Mouse (Mus musculus): ENCODE data around the gene Tfam. TPM values are rescaled to one million over a fixed set of nuclear protein-coding genes. Genes with fewer than 3 reads are reported as not detected.

Tfam gene
- total and polyA plus RNA-seq, 2 experiments from 2014 or later: 13.1 to 41.9 TPM

DNA sequence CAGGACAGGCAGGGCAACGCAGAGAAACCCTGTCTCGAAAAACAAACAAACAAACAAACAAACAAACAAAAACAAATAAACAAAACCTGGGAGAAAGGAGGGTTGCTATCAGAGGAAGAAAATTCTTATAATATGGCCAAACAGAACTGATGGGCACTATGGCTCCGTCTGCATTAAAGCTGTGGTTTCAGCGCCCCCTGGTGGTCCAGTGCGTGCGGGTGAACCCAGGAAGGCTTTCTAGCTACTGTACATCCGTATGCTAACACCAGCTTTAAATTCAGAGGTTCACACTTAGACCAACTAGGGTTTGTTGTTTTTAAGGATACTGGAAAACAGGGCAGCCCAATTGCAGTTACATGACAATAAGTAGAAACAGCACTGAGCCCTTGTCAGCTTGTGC is 12.2 kb downstream of the Tfam start:
- ATAC-seq (ENCODE audit: insufficient read depth, low read depth): no peak
- TF ChIP-seq CTCF (IDR thresholded peaks at IDR 0.05; ENCODE audit: low read depth): peak; percentile 83
- no peak for TF ChIP-seq EP300 (IDR thresholded peaks at IDR 0.05; ENCODE audit: low read depth)
- H3K36me3 ChIP-seq (replicated peaks; ENCODE audit: control insufficient read depth, insufficient read depth, low read length): peaks cover 43% of the 10 kb centered on the region

DNA sequence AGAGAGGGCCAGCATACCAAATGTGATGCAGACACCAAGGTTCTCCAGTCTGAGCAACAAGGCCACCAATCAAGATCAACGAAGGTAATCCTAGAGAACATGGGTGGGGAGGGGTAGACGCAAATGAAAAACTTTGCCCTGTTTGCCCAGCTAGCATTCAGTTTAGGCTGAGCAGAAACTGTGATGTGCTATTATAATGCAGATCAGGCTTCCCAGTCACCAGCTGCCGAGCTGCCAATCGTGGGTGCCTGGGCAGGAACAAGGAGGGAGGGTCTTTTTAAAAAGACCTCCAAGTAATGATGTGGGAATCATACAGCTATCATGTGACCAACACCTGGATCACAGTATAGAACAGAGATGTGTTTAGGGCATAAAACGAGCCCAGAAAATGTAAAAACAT is 15.0 kb downstream of the Tfam start:
- 88% methylated on average over 5 of the region's 5 CpGs for WGBS

More for the DNA sequence above, 12.2 kb downstream of the Tfam start:
- no peak overlapping the region for H3K27ac ChIP-seq (ENCODE audit: low read depth)
- DNase-seq (ENCODE audit: low spot score): peak; percentile 43
- no peaks in the 10 kb centered on the region for H3K4me1 ChIP-seq (ENCODE audit: control insufficient read depth, insufficient read depth)
- WGBS: 32% methylated on average over 7 of the region's 7 CpGs
- no peaks in the 10 kb centered on the region for H3K9me3 ChIP-seq (replicated peaks; ENCODE audit: control insufficient read depth, low read length)
- H3K4me2 ChIP-seq (ENCODE audit: low read depth, low read length): no peak overlapping the region
- H3K9ac ChIP-seq (replicated peaks; ENCODE audit: low read depth, low read length): no peak overlapping the region
- no peaks in the 10 kb centered on the region for H3K27me3 ChIP-seq (ENCODE audit: control insufficient read depth, insufficient read depth, low read length)
- no peak overlapping the region for H3K4me3 ChIP-seq (ENCODE audit: low read depth, low read length)

DNA sequence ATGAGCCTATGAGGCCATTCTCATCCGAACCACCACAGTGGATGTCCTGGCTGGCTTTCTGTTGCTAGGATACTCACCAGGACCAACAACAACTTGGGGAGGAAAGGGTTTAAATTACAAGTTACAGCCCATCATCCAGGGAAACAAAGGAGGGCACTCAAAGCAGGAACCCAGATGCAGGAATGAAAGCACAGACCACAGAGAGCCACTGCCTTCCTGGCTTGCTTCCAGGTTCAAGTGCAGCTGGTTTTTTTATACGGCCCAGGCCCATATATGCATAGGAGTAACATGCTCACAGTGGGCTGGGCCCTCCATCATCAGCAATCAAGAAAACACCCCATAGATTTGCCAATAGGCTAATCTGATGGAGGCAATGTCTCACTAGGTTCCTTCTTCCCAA is 15.4 kb downstream of the Tfam start:
- Histone ChIP-seq H3K27ac (ENCODE audit: low read depth) (no peak overlapping the region), H3K4me1 (ENCODE audit: control insufficient read depth, insufficient read depth) (no peaks in the 10 kb centered on the region), H3K9ac (replicated peaks; ENCODE audit: low read depth, low read length) (no peak overlapping the region), H3K36me3 (replicated peaks; ENCODE audit: control insufficient read depth, insufficient read depth, low read length) (peaks cover 16% of the 10 kb centered on the region), H3K4me2 (ENCODE audit: low read depth, low read length) (no peak overlapping the region), H3K27me3 (ENCODE audit: control insufficient read depth, insufficient read depth, low read length) (no peaks in the 10 kb centered on the region), H3K4me3 (ENCODE audit: low read depth, low read length) (no peak overlapping the region), H3K9me3 (replicated peaks; ENCODE audit: control insufficient read depth, low read length) (no peaks in the 10 kb centered on the region)
- DNase-seq (ENCODE audit: low spot score) (no peak), ATAC-seq (ENCODE audit: insufficient read depth, low read depth) (no peak)
- no peak for TF ChIP-seq CTCF (IDR thresholded peaks at IDR 0.05; ENCODE audit: low read depth)
- no peak for TF ChIP-seq EP300 (IDR thresholded peaks at IDR 0.05; ENCODE audit: low read depth)
- 86% methylated on average over 2 of the region's 2 CpGs for WGBS

More for the DNA sequence above, 15.0 kb downstream of the Tfam start:
- H3K36me3 ChIP-seq (replicated peaks; ENCODE audit: control insufficient read depth, insufficient read depth, low read length): peaks cover 18% of the 10 kb centered on the region
- no peak overlapping the region for H3K4me2 ChIP-seq (ENCODE audit: low read depth, low read length)
- DNase-seq (ENCODE audit: low spot score): no peak
- no peaks in the 10 kb centered on the region for H3K9me3 ChIP-seq (replicated peaks; ENCODE audit: control insufficient read depth, low read length)
- TF ChIP-seq CTCF (IDR thresholded peaks at IDR 0.05; ENCODE audit: low read depth): no peak
- no peak for TF ChIP-seq EP300 (IDR thresholded peaks at IDR 0.05; ENCODE audit: low read depth)
- H3K9ac ChIP-seq (replicated peaks; ENCODE audit: low read depth, low read length): no peak overlapping the region
- no peak for ATAC-seq (ENCODE audit: insufficient read depth, low read depth)
- no peaks in the 10 kb centered on the region for H3K27me3 ChIP-seq (ENCODE audit: control insufficient read depth, insufficient read depth, low read length)
- no peak overlapping the region for H3K27ac ChIP-seq (ENCODE audit: low read depth)
- no peak overlapping the region for H3K4me3 ChIP-seq (ENCODE audit: low read depth, low read length)
- no peaks in the 10 kb centered on the region for H3K4me1 ChIP-seq (ENCODE audit: control insufficient read depth, insufficient read depth)

DNA sequence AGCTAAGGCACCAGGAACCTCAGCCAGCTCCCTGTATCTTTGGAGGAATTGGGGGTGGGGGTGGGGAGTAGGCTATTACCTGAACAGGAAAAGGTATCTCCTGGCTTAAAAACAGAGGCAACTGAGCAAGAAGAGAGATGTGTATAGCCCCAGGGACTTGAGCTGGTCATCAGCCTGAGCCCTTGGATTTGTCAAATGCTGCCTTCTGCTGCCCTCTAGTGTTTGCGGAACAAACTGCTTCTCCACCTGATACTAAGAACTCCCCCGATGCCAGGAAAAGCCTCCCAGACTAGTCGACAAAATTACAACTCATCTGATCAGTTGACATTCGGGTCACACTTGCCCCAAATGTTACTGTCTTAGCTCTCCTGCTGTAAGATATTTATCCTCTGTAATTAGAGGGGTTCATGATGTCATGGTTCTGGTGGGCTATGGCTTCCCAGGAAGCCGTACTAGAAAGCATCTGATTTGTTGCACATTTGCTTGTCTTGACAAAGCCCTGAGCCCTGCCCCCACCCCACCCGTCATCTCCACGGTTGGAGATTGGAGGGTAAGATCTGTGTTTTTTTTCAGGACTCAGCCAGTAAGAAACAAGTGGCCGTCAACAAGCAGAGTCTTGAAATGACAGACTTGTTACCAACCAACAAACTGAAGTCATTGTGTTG is 19.7 kb downstream of the Tfam start:
- H3K4me3 ChIP-seq (ENCODE audit: low read depth, low read length): no peak overlapping the region
- no peaks in the 10 kb centered on the region for H3K9me3 ChIP-seq (replicated peaks; ENCODE audit: control insufficient read depth, low read length)
- peak; percentile 77 for DNase-seq (ENCODE audit: low spot score)
- no peaks in the 10 kb centered on the region for H3K36me3 ChIP-seq (replicated peaks; ENCODE audit: control insufficient read depth, insufficient read depth, low read length)
- no peak for TF ChIP-seq EP300 (IDR thresholded peaks at IDR 0.05; ENCODE audit: low read depth)
- TF ChIP-seq CTCF (IDR thresholded peaks at IDR 0.05; ENCODE audit: low read depth): peak; percentile 86
- H3K9ac ChIP-seq (replicated peaks; ENCODE audit: low read depth, low read length): no peak overlapping the region
- no peaks in the 10 kb centered on the region for H3K4me1 ChIP-seq (ENCODE audit: control insufficient read depth, insufficient read depth)
- no peak overlapping the region for H3K4me2 ChIP-seq (ENCODE audit: low read depth, low read length)
- H3K27ac ChIP-seq (ENCODE audit: low read depth): no peak overlapping the region
- H3K27me3 ChIP-seq (ENCODE audit: control insufficient read depth, insufficient read depth, low read length): no peaks in the 10 kb centered on the region
- 16% methylated on average over 8 of the region's 8 CpGs for WGBS
- peak; percentile 55; the same call in 1 of the 2 replicates for ATAC-seq (ENCODE audit: insufficient read depth, low read depth)

DNA sequence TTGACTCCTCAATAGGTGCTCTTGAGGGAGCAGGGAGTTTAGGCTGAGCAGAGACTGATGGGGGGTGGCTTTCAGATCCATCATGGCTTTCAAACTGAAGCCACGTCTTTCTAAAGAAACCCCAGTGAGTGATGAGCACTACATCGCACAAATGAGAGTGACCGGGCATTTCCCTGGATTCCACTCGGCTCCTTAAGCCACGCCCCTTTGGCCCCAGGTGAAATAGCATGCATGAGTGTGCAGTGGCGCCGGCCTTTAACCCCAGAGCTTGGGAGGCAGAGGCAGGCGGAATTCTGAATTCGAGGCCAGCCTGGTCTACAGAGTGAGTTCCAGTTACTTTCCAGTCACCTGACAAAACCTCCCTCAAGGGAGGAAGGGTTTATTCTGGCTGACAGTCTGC is 22.1 kb downstream of the Tfam start:
- Histone ChIP-seq H3K27me3 (ENCODE audit: control insufficient read depth, insufficient read depth, low read length) (no peaks in the 10 kb centered on the region), H3K4me1 (ENCODE audit: control insufficient read depth, insufficient read depth) (no peaks in the 10 kb centered on the region), H3K9ac (replicated peaks; ENCODE audit: low read depth, low read length) (no peak overlapping the region), H3K9me3 (replicated peaks; ENCODE audit: control insufficient read depth, low read length) (no peaks in the 10 kb centered on the region), H3K4me2 (ENCODE audit: low read depth, low read length) (no peak overlapping the region), H3K36me3 (replicated peaks; ENCODE audit: control insufficient read depth, insufficient read depth, low read length) (no peaks in the 10 kb centered on the region), H3K27ac (ENCODE audit: low read depth) (no peak overlapping the region), H3K4me3 (ENCODE audit: low read depth, low read length) (no peak overlapping the region)
- TF ChIP-seq EP300 (IDR thresholded peaks at IDR 0.05; ENCODE audit: low read depth): no peak
- DNase-seq (ENCODE audit: low spot score) (no peak), ATAC-seq (ENCODE audit: insufficient read depth, low read depth) (no peak)
- WGBS: 82% methylated on average over 9 of the region's 9 CpGs

DNA sequence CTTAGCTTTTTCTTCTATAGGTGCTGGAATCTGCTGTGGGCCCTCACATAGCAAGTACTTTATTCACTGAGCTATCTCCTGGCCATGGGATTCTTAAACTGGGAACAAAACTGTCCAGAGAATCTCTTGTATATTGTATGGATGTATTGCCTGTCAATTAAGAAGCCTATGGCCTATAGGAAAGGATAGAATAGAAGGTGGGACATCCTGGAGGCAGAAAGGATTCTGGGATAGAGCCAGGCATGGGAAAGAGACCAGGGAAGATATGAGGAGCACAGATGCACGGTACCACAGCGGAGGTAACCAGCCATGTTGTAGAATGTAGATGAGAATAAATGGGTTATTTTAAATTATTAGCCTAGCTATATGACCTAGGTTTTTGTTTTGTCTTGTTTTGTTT is 36.6 kb downstream of the Tfam start:
- no peak overlapping the region for H3K4me3 ChIP-seq (ENCODE audit: low read depth, low read length)
- H3K27me3 ChIP-seq (ENCODE audit: control insufficient read depth, insufficient read depth, low read length): no peaks in the 10 kb centered on the region
- ATAC-seq (ENCODE audit: insufficient read depth, low read depth) (no peak), DNase-seq (ENCODE audit: low spot score) (no peak)
- no peaks in the 10 kb centered on the region for H3K9me3 ChIP-seq (replicated peaks; ENCODE audit: control insufficient read depth, low read length)
- no peak overlapping the region for H3K9ac ChIP-seq (replicated peaks; ENCODE audit: low read depth, low read length)
- no peak for TF ChIP-seq EP300 (IDR thresholded peaks at IDR 0.05; ENCODE audit: low read depth)
- TF ChIP-seq CTCF (IDR thresholded peaks at IDR 0.05; ENCODE audit: low read depth): no peak
- WGBS: 79% methylated on average over 2 of the region's 2 CpGs
- no peaks in the 10 kb centered on the region for H3K36me3 ChIP-seq (replicated peaks; ENCODE audit: control insufficient read depth, insufficient read depth, low read length)
- H3K27ac ChIP-seq (ENCODE audit: low read depth): no peak overlapping the region
- H3K4me1 ChIP-seq (ENCODE audit: control insufficient read depth, insufficient read depth): no peaks in the 10 kb centered on the region
- no peak overlapping the region for H3K4me2 ChIP-seq (ENCODE audit: low read depth, low read length)
